Mouse (Mus musculus) forebrain, embryonic 12.5 days (tissue): ENCODE measurements at regions not wholly inside any gene's neighbourhood (a gene's known extent, or its start where the extent isn't known, plus 50 kb on each side); places are given as distances from the start of the nearest gene placed in this dataset.

Source experiments
- ATAC-seq: fragments of 200-750 bp; cut with Nextera tagmentation; 2 replicates; pipeline ENCODE4 v1.8.0; 2017; ENCODE audit warnings: moderate TSS enrichment; ENCODE audit not compliant: low FRiP score
- H3K27ac ChIP-seq: fragments of 300-500 bp; sonication (generic); 2 replicates; pipeline ENCODE4 v1.5.1; 2016; ENCODE audit warnings: mild to moderate bottlenecking
- H3K27me3 ChIP-seq: fragments of 300-500 bp; sonication (generic); 2 replicates; pipeline ENCODE4 v1.6.1; 2016; ENCODE audit warnings: mild to moderate bottlenecking
- H3K36me3 ChIP-seq: fragments of 300-500 bp; sonication (generic); replicated peaks from 2 replicates; pipeline ENCODE4 v1.6.1; 2016; ENCODE audit warnings: mild to moderate bottlenecking
- H3K4me1 ChIP-seq: fragments of 300-500 bp; sonication (generic); 2 replicates; pipeline ENCODE4 v1.6.1; 2016
- H3K4me2 ChIP-seq: fragments of 300-500 bp; sonication (generic); 2 replicates; pipeline ENCODE4 v1.6.1; 2016; ENCODE audit warnings: mild to moderate bottlenecking, moderate library complexity
- H3K4me3 ChIP-seq: fragments of 300-500 bp; sonication (generic); replicated peaks from 2 replicates; pipeline ENCODE4 v1.5.1; 2016; ENCODE audit warnings: mild to moderate bottlenecking
- H3K9ac ChIP-seq: fragments of 300-500 bp; sonication (generic); 2 replicates; pipeline ENCODE4 v1.6.1; 2016; ENCODE audit warnings: mild to moderate bottlenecking
- H3K9me3 ChIP-seq: fragments of 300-500 bp; sonication (generic); 2 replicates; pipeline ENCODE4 v1.6.1; 2016
- WGBS: fragments of 180-500 bp; shearing (Covaris S2); methylation state at CpG from one replicate; pipeline ENCODE4 v1.1.7; 2016; 5-methylcytosine and 5-hydroxymethylcytosine counted together

DNA sequence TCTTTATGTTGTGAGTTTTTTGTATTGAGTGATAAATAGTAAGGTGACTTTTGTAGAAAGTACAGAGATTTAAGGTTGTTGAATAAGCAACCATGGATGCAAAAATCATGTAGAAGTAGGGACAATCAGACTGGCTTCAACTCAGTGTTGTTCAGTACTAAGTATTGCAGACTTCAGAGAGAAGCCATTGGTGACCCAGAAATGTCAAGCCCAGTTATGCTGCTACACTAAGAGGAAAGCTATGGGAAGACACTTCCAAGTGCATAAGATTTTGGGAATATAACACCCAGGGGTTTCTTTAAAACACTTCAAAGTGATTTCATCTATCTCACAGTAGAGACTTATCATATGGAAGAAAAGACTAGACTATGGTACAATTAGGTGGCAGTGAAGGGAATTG lies 154.8 kb upstream of the Tle4 start:
- Histone ChIP-seq H3K36me3 (no peaks in the 10 kb centered on the region), H3K4me2 (no peak overlapping the region), H3K4me1 (no peaks in the 10 kb centered on the region), H3K27ac (no peak overlapping the region), H3K9ac (no peak overlapping the region), H3K4me3 (no peak overlapping the region), H3K27me3 (0 out of 2 replicates have a peak, but pooled peaks cover 3% of the 10 kb centered on the region), H3K9me3 (no peaks in the 10 kb centered on the region)
- ATAC-seq = no peak

DNA sequence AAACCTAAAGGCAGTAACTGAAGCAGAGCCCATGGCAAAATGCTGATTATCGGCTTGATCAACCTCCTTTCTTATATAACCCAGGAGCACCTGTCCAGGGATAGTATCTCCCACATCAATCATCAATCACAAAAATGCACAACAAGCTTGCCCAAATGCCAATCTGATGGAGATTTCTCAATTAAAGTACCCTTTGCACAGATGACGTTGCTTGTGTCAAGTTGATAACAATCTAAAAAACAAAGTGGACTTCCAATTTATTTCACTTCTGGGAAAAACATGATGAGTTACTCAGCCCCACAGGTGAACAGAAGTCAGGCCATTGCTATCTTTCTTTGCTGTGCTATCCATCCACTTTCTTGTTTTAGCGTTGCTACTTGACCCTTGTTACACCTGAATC lies 144.5 kb upstream of the Tle4 start:
- no peak overlapping the region for H3K9ac ChIP-seq
- H3K27me3 ChIP-seq = no peaks in the 10 kb centered on the region
- H3K4me1 ChIP-seq = no peaks in the 10 kb centered on the region; the same call in 1 of the 2 replicates
- H3K4me3 ChIP-seq = no peak overlapping the region
- H3K4me2 ChIP-seq = no peak overlapping the region
- no peaks in the 10 kb centered on the region for H3K36me3 ChIP-seq
- no peak for ATAC-seq
- 89% methylated on average over 3 of the region's 3 CpGs for WGBS
- no peaks in the 10 kb centered on the region for H3K9me3 ChIP-seq
- H3K27ac ChIP-seq = no peak overlapping the region

DNA sequence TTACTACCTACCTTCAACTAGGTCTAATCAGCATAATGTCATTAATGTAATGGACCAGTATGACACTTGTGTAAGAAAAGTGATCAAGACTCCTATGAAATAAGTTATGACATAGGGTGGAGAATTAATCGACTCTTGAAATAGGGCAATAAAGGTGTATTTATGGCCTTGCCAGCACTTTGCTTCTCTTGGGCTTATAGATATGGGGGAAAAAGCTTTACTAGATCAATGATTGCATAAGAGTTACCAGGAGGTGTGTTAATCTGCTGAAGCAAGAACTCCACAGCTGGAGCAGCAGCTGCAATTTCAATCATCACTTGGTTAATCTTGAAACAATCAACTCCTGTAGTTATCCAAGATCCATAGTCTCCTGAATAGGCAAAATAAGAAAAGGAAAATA lies 143.1 kb upstream of the Tle4 start:
- Histone ChIP-seq H3K36me3 (no peaks in the 10 kb centered on the region), H3K4me3 (no peak overlapping the region), H3K4me1 (no peaks in the 10 kb centered on the region), H3K9ac (no peak overlapping the region), H3K27me3 (no peaks in the 10 kb centered on the region), H3K9me3 (no peaks in the 10 kb centered on the region), H3K27ac (no peak overlapping the region), H3K4me2 (no peak overlapping the region)
- WGBS = 92% methylated on average over 1 of the region's 1 CpGs
- no peak for ATAC-seq

DNA sequence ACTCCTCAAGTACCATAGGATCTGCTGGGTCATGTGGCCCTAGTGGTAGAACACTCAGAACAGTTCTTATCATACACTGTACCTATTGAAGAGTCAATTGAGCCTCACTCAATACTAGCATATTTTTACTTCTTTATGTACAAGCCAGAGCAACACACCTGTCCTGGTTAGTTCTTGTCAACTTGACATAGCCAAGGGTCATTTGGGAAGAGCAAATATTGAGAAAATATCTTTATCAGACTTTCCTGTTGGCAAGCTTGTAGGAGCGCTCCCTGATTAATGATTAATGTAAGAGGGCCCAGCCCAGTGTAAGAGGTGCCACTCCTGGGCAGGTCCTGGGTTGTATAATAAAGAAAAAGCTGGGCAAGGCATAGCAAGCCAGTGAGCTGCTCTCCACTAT lies 142.3 kb upstream of the Tle4 start:
- no peak for ATAC-seq
- H3K9ac ChIP-seq = no peak overlapping the region
- H3K27ac ChIP-seq = no peak overlapping the region
- no peaks in the 10 kb centered on the region for H3K27me3 ChIP-seq
- no peaks in the 10 kb centered on the region for H3K36me3 ChIP-seq
- H3K9me3 ChIP-seq = no peaks in the 10 kb centered on the region
- 100% methylated on average over 1 of the region's 1 CpGs for WGBS
- H3K4me1 ChIP-seq = no peaks in the 10 kb centered on the region
- no peak overlapping the region for H3K4me3 ChIP-seq
- no peak overlapping the region for H3K4me2 ChIP-seq

DNA sequence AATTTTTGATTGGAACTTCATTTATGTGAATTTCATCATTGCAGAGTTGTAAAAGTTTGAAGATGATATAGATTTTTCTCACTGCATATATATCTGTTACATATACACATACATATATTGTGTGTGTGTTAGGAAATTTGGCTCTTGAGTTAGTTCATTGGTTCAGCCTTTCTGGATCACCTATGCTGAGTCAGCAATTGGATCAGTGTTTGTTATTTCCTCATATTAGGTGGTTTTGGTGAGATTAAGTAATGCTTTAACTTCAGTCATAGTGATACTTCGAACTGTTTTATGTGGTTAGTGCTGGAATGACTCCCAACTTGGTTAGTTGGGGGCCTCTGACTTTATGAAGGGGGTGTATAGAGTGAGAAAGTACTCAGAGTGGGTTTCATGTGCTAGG lies 138.7 kb upstream of the Tle4 start:
- WGBS = 86% methylated on average over 1 of the region's 1 CpGs
- no peaks in the 10 kb centered on the region for H3K27me3 ChIP-seq

DNA sequence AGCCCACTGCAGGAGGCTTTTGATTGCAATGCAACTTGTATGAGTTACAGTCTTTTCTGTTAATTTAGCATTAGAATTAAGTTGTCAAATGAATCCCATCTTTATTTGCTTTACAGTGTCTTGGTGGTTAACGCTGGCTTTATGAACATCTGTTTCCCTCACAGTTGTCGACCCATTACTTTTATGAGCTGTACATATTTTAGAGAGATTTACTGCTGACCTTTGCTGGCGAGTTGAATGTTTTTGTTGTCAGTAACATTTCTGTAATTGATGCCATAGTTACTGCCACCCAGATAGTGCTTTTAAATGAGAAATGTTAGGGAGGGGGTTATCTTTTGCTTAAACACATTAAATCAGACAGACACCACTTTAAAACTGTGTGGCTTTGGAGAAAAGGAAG lies 127.5 kb upstream of the Tle4 start:
- H3K4me1 ChIP-seq = no peaks in the 10 kb centered on the region
- no peak overlapping the region for H3K4me3 ChIP-seq
- no peak overlapping the region for H3K27ac ChIP-seq
- H3K9me3 ChIP-seq = no peaks in the 10 kb centered on the region
- ATAC-seq = no peak
- H3K36me3 ChIP-seq = no peaks in the 10 kb centered on the region
- no peak overlapping the region for H3K9ac ChIP-seq
- WGBS = 67% methylated on average over 3 of the region's 3 CpGs
- H3K27me3 ChIP-seq = no peaks in the 10 kb centered on the region
- no peak overlapping the region for H3K4me2 ChIP-seq

More for the DNA sequence above, 138.7 kb upstream of the Tle4 start:
- Histone ChIP-seq H3K4me2 (no peak overlapping the region), H3K27ac (no peak overlapping the region), H3K4me3 (no peak overlapping the region), H3K36me3 (no peaks in the 10 kb centered on the region), H3K4me1 (no peaks in the 10 kb centered on the region), H3K9ac (no peak overlapping the region), H3K9me3 (no peaks in the 10 kb centered on the region)
- no peak for ATAC-seq

DNA sequence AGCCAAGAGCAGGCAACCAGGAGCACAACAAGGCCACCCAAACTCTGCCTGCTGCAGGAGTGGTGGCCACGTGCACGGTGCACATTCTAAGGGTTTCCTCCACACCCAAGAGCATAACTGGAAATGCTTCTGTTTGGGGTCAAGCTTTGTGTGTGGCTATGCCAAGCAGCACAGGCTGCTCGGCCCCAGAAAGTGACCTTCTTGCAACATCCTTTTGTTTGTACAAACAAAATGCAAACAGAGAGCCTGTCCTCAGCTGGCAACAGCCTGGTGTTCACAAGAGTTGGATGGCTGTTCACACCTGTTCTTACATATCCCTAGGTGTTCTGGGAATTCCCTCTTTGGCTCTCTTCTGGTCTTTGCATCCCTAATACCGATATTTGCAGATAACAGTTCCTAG lies 126.8 kb upstream of the Tle4 start:
- no peak overlapping the region for H3K4me3 ChIP-seq
- no peaks in the 10 kb centered on the region for H3K27me3 ChIP-seq
- no peak overlapping the region for H3K9ac ChIP-seq
- H3K4me2 ChIP-seq = no peak overlapping the region
- ATAC-seq = no peak
- H3K27ac ChIP-seq = no peak overlapping the region
- H3K9me3 ChIP-seq = no peaks in the 10 kb centered on the region
- H3K36me3 ChIP-seq = no peaks in the 10 kb centered on the region
- H3K4me1 ChIP-seq = no peaks in the 10 kb centered on the region
- WGBS = 79% methylated on average over 4 of the region's 4 CpGs

DNA sequence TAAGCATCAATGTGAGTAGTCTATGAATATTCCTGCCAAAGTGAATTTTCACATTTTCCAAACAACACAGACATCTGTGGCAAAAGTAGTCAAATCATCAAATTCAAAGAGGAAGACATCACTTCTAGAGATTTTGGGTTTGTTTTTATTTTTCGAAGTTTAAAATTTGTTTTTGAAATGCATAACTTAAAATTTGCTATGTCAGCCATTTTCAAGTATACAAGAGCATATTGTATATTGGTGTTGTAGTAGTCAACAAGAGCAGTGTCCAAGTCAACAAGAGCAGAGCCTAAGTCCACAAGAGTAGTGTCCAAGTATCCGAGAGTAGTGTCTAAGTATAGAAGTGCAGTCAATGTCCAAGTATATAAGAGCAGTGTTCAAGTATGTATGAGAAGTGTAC lies 107.9 kb upstream of the Tle4 start:
- no peaks in the 10 kb centered on the region for H3K36me3 ChIP-seq
- 96% methylated on average over 2 of the region's 2 CpGs for WGBS
- no peaks in the 10 kb centered on the region for H3K27me3 ChIP-seq
- ATAC-seq = no peak
- H3K27ac ChIP-seq = no peak overlapping the region
- H3K9ac ChIP-seq = no peak overlapping the region
- no peaks in the 10 kb centered on the region for H3K9me3 ChIP-seq
- no peak overlapping the region for H3K4me3 ChIP-seq
- H3K4me2 ChIP-seq = no peak overlapping the region
- H3K4me1 ChIP-seq = no peaks in the 10 kb centered on the region

DNA sequence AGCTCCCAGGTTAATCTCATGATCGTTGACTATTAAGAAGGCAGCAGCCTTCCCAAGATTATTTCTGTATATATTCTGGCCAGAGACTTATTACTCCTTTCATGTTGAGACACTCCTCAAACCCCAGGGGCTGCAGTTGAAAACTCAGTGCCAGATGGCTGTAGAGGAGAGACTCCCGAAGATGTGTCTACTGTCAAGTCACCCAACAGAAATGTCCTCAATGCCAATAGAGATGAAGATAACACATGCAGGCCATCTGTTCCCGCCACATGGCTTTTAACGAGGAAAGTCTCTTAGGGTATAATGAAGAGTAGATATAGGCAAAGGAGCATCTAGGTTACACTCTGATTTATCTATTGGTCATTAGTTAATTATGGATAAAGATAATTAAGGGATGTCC lies 103.3 kb upstream of the Tle4 start:
- H3K4me3 ChIP-seq = no peak overlapping the region
- no peaks in the 10 kb centered on the region for H3K27me3 ChIP-seq

DNA sequence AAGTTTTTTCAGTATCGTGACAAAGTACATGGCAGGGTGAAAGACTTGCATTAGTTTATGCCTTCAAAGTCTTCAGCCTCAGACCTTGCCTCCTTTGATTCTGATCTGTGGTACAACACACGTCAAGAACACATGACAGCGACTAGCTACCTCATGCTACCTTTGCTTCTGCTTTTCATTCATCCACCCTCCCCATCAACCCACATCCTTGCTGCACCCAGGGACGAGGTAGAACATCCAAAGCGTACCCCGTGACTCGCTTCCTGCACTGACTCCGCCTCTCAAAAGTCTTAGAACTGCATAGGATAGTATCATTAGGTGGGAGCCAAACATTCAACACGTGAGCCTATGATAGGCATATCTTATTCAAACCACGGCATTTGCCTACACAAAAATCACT lies 97.5 kb upstream of the Tle4 start:
- Histone ChIP-seq H3K9me3 (no peaks in the 10 kb centered on the region), H3K36me3 (no peaks in the 10 kb centered on the region), H3K4me3 (no peak overlapping the region), H3K4me1 (no peaks in the 10 kb centered on the region), H3K9ac (no peak overlapping the region), H3K4me2 (no peak overlapping the region), H3K27ac (no peak overlapping the region), H3K27me3 (no peaks in the 10 kb centered on the region)
- WGBS = 90% methylated on average over 10 of the region's 10 CpGs
- no peak for ATAC-seq

More for the DNA sequence above, 103.3 kb upstream of the Tle4 start:
- Histone ChIP-seq H3K4me1 (no peaks in the 10 kb centered on the region), H3K9ac (no peak overlapping the region), H3K9me3 (no peaks in the 10 kb centered on the region), H3K4me2 (no peak overlapping the region), H3K36me3 (no peaks in the 10 kb centered on the region), H3K27ac (no peak overlapping the region)
- 86% methylated on average over 4 of the region's 4 CpGs for WGBS
- ATAC-seq = no peak

DNA sequence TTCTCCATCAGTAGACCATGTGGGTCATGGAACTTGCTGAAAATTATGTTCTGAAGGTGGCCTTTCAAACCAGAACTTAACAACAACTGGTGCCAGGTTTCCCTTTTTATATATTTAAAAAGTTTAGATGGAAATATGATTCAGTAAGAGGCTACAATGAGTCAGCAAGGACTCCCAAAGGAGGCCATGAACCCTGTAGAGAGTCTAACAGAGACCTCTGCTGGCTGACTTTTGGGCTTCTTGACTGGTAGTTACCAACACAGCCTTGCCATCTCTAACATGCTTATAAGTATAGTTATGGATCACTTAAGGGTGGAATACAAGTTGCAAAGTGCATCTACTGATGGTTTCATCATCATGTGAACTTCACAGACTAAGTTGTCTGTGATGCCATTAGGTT lies 94.3 kb upstream of the Tle4 start:
- Histone ChIP-seq H3K9ac (no peak overlapping the region), H3K9me3 (no peaks in the 10 kb centered on the region), H3K27me3 (no peaks in the 10 kb centered on the region), H3K36me3 (no peaks in the 10 kb centered on the region), H3K27ac (no peak overlapping the region), H3K4me1 (no peaks in the 10 kb centered on the region), H3K4me3 (no peak overlapping the region), H3K4me2 (no peak overlapping the region)
- ATAC-seq = no peak

DNA sequence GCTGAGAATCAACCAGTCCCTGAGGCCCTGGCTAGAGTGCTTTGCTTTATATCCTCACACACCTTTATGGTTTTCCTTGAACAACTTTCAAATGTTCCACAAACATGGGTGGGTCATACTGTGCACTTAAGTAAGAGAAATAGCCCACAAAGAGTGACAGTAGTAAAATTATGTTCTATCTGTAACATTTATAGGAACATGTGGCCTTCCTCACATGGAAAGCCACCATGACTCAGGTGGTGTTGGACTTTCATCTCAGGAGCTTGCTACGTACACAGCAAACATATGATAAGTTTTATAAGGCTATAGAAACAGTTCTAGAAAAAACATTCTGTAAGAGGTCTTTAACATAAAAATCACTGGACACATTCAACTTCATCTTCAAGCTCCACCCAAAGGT lies 87.8 kb upstream of the Tle4 start:
- WGBS = 97% methylated on average over 1 of the region's 1 CpGs
- H3K9ac ChIP-seq = no peak overlapping the region
- no peaks in the 10 kb centered on the region for H3K9me3 ChIP-seq
- H3K4me3 ChIP-seq = no peak overlapping the region
- H3K27ac ChIP-seq = no peak overlapping the region
- no peaks in the 10 kb centered on the region for H3K4me1 ChIP-seq
- H3K27me3 ChIP-seq = no peaks in the 10 kb centered on the region; the same call in 1 of the 2 replicates
- no peak overlapping the region for H3K4me2 ChIP-seq
- no peak for ATAC-seq
- no peaks in the 10 kb centered on the region for H3K36me3 ChIP-seq

DNA sequence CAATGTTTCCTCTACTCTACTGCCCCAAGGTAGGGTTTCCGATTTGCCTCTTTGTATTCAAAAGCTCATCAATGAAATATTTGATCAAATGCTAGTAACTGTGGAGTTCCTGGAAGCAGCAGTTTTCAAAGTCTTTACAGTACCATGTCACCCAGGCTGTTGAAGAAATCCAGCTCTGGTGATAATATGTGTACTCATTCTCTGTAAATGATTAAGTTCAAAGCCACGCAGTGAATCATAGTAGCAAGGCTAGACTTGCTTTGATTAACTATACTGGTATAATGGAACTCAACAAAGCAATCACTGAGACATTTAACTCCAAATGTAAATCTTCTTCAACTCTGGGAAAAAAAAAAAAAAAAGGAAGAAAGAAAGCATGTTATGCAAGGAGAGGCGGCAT lies 86.8 kb upstream of the Tle4 start:
- 83% methylated on average over 3 of the region's 3 CpGs for WGBS
- Histone ChIP-seq H3K36me3 (no peaks in the 10 kb centered on the region), H3K4me2 (no peak overlapping the region), H3K4me3 (no peak overlapping the region), H3K27me3 (no peaks in the 10 kb centered on the region; the same call in 1 of the 2 replicates), H3K4me1 (no peaks in the 10 kb centered on the region), H3K9ac (no peak overlapping the region), H3K27ac (no peak overlapping the region), H3K9me3 (no peaks in the 10 kb centered on the region)
- ATAC-seq = no peak

DNA sequence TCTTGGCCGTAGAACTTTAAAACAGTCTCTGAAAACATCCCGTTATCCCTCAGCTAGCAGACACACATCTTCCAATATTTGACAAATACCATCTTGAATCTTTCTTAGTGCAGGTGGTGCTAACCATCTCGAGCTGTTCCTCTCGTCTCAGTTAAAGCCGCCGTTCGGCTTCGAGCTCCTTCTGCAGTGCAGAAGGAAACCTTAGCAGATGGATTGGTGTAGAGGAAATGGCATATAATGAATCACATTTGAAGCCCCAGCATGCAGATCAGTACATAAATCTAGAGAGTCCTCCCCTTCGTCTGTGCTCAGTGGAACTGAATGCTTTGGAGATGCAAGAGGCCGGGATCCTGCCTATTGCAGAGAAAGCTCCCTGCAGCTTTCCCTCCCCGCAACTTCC lies 83.5 kb upstream of the Tle4 start:
- H3K4me1 ChIP-seq = no peaks in the 10 kb centered on the region
- no peak overlapping the region for H3K4me2 ChIP-seq
- no peak overlapping the region for H3K27ac ChIP-seq
- peaks cover 8% of the 10 kb centered on the region; the same call in 1 of the 2 replicates for H3K27me3 ChIP-seq
- H3K9ac ChIP-seq = no peak overlapping the region
- H3K4me3 ChIP-seq = no peak overlapping the region
- WGBS = 91% methylated on average over 11 of the region's 11 CpGs
- no peaks in the 10 kb centered on the region for H3K36me3 ChIP-seq
- 0 out of 2 replicates have a peak, but pooled peaks cover 2% of the 10 kb centered on the region for H3K9me3 ChIP-seq
- ATAC-seq = no peak
